Mouse (Mus musculus) spleen, adult 18-20 months (tissue): ENCODE measurements at regions not wholly inside any gene's neighbourhood (a gene's known extent, or its start where the extent isn't known, plus 50 kb on each side); places are given as distances from the start of the nearest gene placed in this dataset.
"Not testable (repeated sequence)": the region's sequence is repeated elsewhere in the genome, so short reads cannot be mapped to it uniquely, and the experiment has no call there.

ENCODE experiments used
- DNase-seq, 2 experiments: peaks; one replicate each; pipeline ENCODE4 v3.0.0; 2022; ENCODE audit warnings: mixed read lengths in 2 of 2

- DNase-seq = not testable (repeated sequence)
Measured at GRCm38 (mm10) chr15:24303123-24303522, 1110.4 kb downstream of the Basp1 start.

- DNase-seq = no peak
Measured at GRCm38 (mm10) chr15:24297236-24297635, 1116.3 kb downstream of the Basp1 start.

- no peak for DNase-seq
Measured at GRCm38 (mm10) chr15:24296798-24297197, 1116.8 kb downstream of the Basp1 start.

GRCm38 (mm10) chr15:24275100-24275499, 1138.5 kb downstream of the Basp1 start:
- no peak for DNase-seq

GRCm38 (mm10) chr15:24267360-24267759, 1146.2 kb downstream of the Basp1 start:
- no peak for DNase-seq
